Mouse (Mus musculus): Measurements from ENCODE around the gene Tarsl2. TPM values are rescaled to one million over a fixed set of nuclear protein-coding genes. Genes with fewer than 3 reads are reported as not detected.
A peak's percentile ranks its signal among the peaks of the same experiment; 100 is the strongest.

The Tarsl2 gene
- 23.3 and 28.3 TPM in 2 replicates for total RNA-seq (2021)
- long read RNA-seq, transcript Tarsl2-201 (19 exons, 3,192 nt): major isoform, 13 of 18 reads
- long read RNA-seq, partial matches to known transcripts: 5 of 18 reads
- long read RNA-seq, other reads (novel, unspliced or antisense): 0 of 18 reads

DNA sequence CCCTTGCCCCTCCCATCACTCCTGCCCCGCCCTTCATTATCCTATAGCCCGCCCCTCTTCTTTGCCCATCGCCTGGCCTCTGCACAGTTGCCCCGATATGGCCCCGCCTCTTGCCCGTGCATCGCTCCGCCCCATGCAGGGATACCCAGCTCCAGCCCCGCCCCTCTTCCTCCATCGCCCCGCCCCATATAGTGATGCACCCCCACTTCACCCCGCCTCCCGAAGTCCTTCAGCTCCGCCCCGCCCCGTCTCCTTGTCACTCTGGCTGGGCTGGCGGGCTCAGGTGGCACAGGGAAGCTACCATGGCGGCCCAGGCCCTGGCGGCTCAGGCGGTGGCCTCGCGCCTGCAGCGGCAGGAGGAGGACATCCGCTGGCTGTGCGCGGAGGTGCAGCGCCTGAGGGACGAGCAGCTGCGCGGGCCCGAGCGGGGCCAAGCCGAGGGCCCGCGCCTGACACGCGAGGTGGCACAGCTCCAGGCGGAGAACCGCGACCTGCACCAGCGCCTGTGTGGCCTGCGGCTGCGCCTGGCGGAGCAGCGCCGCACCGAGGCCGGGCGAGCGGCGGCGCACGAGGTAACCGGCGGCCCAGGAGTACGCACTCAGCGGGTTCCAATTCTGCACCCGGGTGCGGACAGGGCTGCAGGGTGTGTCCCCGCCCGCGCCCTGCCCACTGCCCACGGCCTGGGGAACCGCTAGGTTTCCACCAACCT is at the start of gene Tarsl2:
Tarsl2 (plus strand) TSS at position 256 of the 709 bp plus-strand sequence.
- peak; percentile 99 for DNase-seq

DNA sequence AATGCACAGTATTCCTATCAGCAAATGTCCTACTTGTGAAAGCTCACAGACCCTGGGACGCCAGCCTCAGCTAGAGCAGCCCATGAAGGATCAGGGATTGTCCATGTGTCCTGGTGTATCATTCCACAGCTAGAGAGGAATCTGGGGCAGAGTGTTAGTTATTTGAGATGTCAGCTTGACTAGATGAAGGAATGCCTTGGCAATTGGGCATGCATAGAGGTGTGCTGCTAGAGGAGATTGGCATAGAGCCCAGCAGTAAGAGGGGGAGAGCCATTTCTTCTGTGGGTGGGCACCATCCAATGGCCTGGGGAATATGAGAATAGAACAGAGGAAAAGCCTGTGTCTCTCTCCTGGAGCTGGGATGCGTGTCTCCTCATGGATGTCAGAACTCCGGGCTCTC is 38.6 kb upstream of the Tarsl2 start:
- no peak for DNase-seq

GRCm38 (mm10) chr7:65607003-65607402 is 37.7 kb upstream of the Tarsl2 start:
- no peak for DNase-seq

- peak; percentile 69 for DNase-seq
Measured at GRCm38 (mm10) chr7:65610171-65610570, 34.5 kb upstream of the Tarsl2 start.

GRCm38 (mm10) chr7:65610673-65611072 is 34.0 kb upstream of the Tarsl2 start:
- no peak for DNase-seq

GRCm38 (mm10) chr7:65611298-65611697 is 33.4 kb upstream of the Tarsl2 start:
- peak; percentile 37 for DNase-seq

- no peak for DNase-seq
Measured at GRCm38 (mm10) chr7:65613723-65614122, 31.0 kb upstream of the Tarsl2 start.

GRCm38 (mm10) chr7:65618751-65619150 is 25.9 kb upstream of the Tarsl2 start:
- no peak for DNase-seq

DNA sequence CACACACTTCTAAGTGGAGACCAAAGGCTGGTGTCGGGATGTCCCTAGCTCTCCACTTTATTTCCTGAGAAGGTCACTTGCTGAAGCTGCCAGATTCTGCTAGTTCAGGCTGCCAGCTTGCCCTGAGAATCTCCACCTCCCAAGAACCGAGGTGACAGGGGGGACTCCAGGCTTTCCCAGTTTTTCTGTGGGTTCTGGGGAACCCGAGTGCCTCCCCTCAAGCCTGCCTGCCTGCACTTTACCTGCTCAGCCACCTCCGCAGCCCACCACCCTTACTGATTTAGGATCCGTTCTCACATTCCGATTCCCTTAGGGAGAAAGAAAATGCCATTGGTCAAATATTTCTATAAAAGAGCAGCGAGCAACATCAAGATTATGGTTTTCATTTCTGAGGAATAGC is 24.0 kb upstream of the Tarsl2 start:
- no peak for DNase-seq

DNA sequence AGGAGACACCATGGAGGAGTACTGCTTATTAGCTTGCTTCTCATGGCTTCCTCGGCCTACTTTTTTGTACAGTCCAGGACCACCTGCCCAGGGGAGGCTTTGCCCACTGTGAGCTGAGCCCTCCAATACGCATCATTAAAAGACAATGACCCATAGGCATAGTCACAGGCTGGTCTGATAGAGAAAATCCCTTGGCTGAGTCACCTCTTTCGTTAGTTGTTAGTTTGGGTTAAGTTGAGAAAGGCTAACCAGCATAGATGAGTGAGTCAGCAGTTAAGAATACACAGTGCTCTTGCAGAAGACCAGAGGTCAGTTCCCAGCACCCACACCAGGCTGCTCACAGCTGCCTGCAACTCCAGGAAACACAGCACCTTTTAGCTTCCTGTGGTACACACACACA is 21.4 kb upstream of the Tarsl2 start:
- no peak for DNase-seq

DNA sequence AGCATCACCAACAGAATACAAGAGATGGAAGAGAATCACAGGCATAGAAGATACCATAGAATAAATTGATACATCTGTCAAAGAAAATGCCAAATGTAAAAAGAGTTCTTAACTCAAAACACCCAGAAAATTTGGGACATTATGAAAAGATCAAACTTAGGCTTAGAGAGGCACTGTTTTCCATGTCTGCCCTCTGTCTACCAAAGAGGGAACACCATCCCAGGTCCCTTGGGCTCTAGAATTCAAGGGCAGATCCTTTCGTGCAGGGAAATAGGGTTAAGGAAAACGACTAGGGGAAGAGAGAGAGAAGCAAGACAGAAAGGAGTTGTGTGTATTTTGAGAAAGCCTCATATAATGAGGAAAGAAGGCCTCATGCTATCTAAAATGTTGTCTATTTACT is 19.2 kb upstream of the Tarsl2 start:
- DNase-seq: no peak

DNA sequence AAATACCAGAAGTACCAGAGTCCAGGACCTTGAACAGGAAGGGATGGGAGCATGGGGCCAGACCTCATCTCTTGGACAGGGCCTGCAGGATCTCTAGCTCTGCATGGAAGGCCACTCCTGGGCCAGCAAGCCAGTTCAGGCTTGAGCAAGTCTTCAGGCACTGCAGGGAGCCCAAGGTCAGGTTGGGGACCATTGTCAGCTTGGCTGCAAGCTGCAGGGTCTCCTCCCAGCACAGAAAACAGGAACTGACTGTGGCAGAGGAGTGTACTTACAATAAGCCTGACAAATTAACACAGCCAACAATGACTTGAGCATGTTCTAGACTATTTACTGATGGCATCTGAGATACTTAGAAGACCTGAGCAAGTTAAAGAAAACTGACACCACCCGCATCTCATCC is 14.9 kb upstream of the Tarsl2 start:
- no peak for DNase-seq

DNA sequence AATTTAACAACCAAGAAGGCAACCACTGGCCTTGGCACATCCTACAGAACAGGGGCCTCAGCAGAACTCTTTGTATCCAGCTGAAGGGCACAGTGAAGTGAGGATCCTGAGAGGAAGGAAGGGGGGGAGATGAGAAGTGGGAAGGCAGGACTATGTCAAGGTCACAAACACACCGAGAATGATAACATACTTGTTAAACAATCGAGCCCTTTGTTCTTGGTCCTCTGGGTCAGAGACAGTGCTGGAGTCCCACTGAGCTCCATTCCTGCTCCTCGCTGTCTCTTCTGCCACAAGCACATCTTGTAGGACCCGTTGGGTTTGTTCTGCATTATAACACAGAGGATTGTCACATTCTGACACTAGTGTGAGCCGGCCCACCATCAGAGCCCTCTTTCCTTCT is 14.0 kb upstream of the Tarsl2 start:
- DNase-seq: no peak

DNA sequence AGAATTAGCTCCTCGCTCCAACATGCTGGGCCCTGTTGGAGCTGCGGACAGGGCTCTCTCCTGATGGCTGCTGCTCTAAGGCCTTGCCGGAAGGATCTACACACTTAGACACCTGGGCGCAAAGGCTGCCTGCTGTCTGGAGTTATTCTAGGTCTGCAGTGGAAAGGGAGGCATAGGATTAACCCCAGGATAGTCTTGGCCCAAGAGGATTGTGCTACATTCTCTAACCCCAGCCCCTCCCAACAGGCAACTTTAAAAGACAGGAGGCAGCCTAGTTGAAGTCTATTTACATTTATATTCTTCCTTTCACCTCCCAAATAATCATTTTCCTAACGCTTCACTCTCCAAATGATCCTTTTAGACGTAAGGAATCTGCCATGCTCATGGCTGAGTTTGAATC is 8.9 kb upstream of the Tarsl2 start:
- no peak for DNase-seq

- no peak for DNase-seq
Measured at GRCm38 (mm10) chr7:65636356-65636880, 8.3 kb upstream of the Tarsl2 start.

- no peak for DNase-seq
Measured at GRCm38 (mm10) chr7:65638170-65638770, 6.4 kb upstream of the Tarsl2 start.

GRCm38 (mm10) chr7:65639821-65640382 is 4.8 kb upstream of the Tarsl2 start:
- no peak for DNase-seq

GRCm38 (mm10) chr7:65640672-65641071 is 4.0 kb upstream of the Tarsl2 start:
- DNase-seq: no peak

GRCm38 (mm10) chr7:65642371-65643304 is 2.1 kb upstream of the Tarsl2 start:
- DNase-seq: no peak

- DNase-seq: no peak
Measured at GRCm38 (mm10) chr7:65643861-65644421, 757 bp upstream of the Tarsl2 start.

DNA sequence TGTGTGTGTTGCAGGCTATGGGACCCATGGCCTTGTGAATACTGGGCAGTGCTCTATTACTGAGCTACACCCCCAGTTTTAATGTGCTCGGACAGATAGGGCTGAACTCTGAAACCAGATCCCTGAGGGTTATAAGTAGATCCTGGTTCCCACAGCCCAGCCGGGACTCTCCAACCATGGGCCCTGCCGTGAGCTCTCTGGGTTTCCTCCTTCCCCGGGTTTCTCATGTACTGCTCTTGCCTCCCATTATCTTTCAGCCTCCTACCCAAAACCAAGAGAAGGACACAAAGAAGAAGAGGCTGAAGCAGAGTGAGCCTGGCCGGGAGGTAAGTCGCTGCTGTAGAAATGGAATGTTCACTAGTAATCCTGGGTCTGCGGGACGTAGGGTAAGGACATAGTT is 1.3 kb downstream of the Tarsl2 start:
- no peak for DNase-seq

- no peak for DNase-seq
Measured at GRCm38 (mm10) chr7:65650662-65651061, 6.0 kb downstream of the Tarsl2 start.
